25 mouse cellular contexts compared by ENCODE assay signal in the genomic region with DNA sequence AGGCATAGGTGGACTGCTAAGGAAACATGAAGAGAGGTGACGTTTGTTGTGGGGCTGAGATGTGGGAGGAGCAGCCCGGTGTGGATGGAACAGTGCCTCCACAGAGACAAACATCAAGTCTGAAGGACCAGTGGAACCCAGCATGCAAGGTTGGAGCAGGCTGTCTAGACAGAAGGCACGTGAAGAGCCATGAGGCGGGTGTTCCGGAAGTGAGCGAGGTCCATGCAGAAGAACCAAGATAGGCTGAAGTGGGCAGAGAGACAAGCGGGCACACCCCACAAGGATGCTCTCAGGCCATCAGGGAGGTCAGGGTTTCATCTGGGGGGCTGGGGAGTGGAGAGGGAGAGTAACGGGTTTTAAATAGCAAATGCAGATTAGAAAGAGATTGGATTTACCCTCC.
DNase-seq lines count a peak whose midpoint lies in the region; ATAC-seq and TF ChIP-seq lines count a peak whose summit lies in the region.
"Had no signal": no experiment of that assay in that cellular context is flagged by ENCODE, and none has a peak within 500 bp of the region (broad histone marks: within the 10 kb centered on the region; RNA-seq: fewer than 3 reads in every experiment).

No protein-coding gene starts in this region.

- H3K27ac ChIP-seq in hindbrain, embryonic 14.5 days: 0 out of 2 replicates have a peak overlapping the region, but pooled peaks have one; percentile 84
- H3K27ac ChIP-seq in hindbrain, postnatal 0 days: no peak overlapping the region
- no peak overlapping the region for H3K27ac ChIP-seq in testis, adult 2 months (ENCODE audit: control insufficient read depth, insufficient read depth, low read depth, low read length)
- H3K27ac ChIP-seq in hindbrain, embryonic 15.5 days (replicated peaks): peak overlapping the region; percentile 79; the same call in 1 of the 2 replicates
- no peak overlapping the region for H3K27ac ChIP-seq in limb, embryonic 10.5 days
- H3K27ac ChIP-seq: embryonic facial prominence, embryonic 10.5 days; heart, embryonic 15.5 days; limb, embryonic 13.5 days; liver, embryonic 12.5 days had no signal

- DNase-seq in hindbrain, embryonic 14.5 days (ENCODE audit: low spot score): no peak
- no peak for DNase-seq in hindbrain, postnatal 0 days (ENCODE audit: low spot score)
- DNase-seq in testis, postnatal 14 days (ENCODE audit: low spot score): no peak
- DNase-seq in limb, embryonic 10.5 days (ENCODE audit: low spot score): no peak
- DNase-seq: adrenal gland, postnatal 36 days; B cell, adult 2 months; cerebellum, adult 9-11 months; gastrocnemius, postnatal 14 days; heart, adult 11 months; heart, postnatal 36 days; kidney, adult 2 months; kidney, postnatal 10 days; layer of hippocampus, postnatal 36 days; lung, adult 18-20 months; lung, postnatal 10 days; thymus, postnatal 36 days had no signal

- H3K4me1 ChIP-seq in hindbrain, embryonic 14.5 days (replicated peaks; ENCODE audit: control insufficient read depth, insufficient read depth, low read length): peaks cover 52% of the 10 kb centered on the region
- H3K4me1 ChIP-seq in hindbrain, postnatal 0 days (ENCODE audit: insufficient read depth, low read length): peaks cover 19% of the 10 kb centered on the region
- no peaks in the 10 kb centered on the region for H3K4me1 ChIP-seq in testis, adult 2 months (ENCODE audit: control insufficient read depth, insufficient read depth, low read length)
- peaks cover 48% of the 10 kb centered on the region for H3K4me1 ChIP-seq in hindbrain, embryonic 15.5 days (replicated peaks)
- H3K4me1 ChIP-seq in limb, embryonic 10.5 days: no peaks in the 10 kb centered on the region
- H3K4me1 ChIP-seq: liver, embryonic 12.5 days had no signal

- TF ChIP-seq CTCF in hindbrain, postnatal 0 days (IDR thresholded peaks at IDR 0.05; ENCODE audit: low read depth): no peak
- no peak for TF ChIP-seq CTCF in testis, adult 2 months (IDR thresholded peaks at IDR 0.05; ENCODE audit: control insufficient read depth, insufficient read depth, insufficient replicate concordance, low read depth, low read length)

- 86% methylated on average over 8 of the region's 8 CpGs for WGBS in hindbrain, embryonic 14.5 days
- WGBS in hindbrain, postnatal 0 days: 80% methylated on average over 8 of the region's 8 CpGs
- WGBS in hindbrain, embryonic 15.5 days: 87% methylated on average over 8 of the region's 8 CpGs
- 93% methylated on average over 8 of the region's 8 CpGs for WGBS in limb, embryonic 10.5 days

- H3K4me2 ChIP-seq in hindbrain, embryonic 14.5 days (replicated peaks): no peak overlapping the region
- H3K4me2 ChIP-seq in hindbrain, postnatal 0 days (ENCODE audit: low read depth, low read length): no peak overlapping the region
- H3K4me2 ChIP-seq in hindbrain, embryonic 15.5 days: no peak overlapping the region
- H3K4me2 ChIP-seq: heart, embryonic 15.5 days; limb, embryonic 13.5 days; liver, embryonic 12.5 days had no signal

- no peak for ATAC-seq in hindbrain, embryonic 14.5 days (ENCODE audit: low FRiP score)
- no peak for ATAC-seq in hindbrain, postnatal 0 days
- ATAC-seq in hindbrain, embryonic 15.5 days (ENCODE audit: low FRiP score, low read depth): no peak
- no peak for ATAC-seq in megakaryocyte, adult 5-6 weeks (ENCODE audit: poor library complexity, severe bottlenecking)
- ATAC-seq: liver, embryonic 12.5 days; Patski had no signal

- no peak overlapping the region for H3K4me3 ChIP-seq in hindbrain, embryonic 14.5 days (replicated peaks; ENCODE audit: low read length)
- H3K4me3 ChIP-seq in hindbrain, postnatal 0 days (ENCODE audit: low read length): no peak overlapping the region
- peak overlapping the region; percentile 67 for H3K4me3 ChIP-seq in testis, adult 2 months (ENCODE audit: control insufficient read depth, low read depth, low read length)
- no peak overlapping the region for H3K4me3 ChIP-seq in hindbrain, embryonic 15.5 days
- H3K4me3 ChIP-seq in limb, embryonic 10.5 days: no peak overlapping the region
- H3K4me3 ChIP-seq: embryonic facial prominence, embryonic 10.5 days; heart, embryonic 15.5 days; limb, embryonic 13.5 days; liver, embryonic 12.5 days had no signal

- no peaks in the 10 kb centered on the region for H3K27me3 ChIP-seq in hindbrain, embryonic 14.5 days (ENCODE audit: control insufficient read depth, insufficient read depth, low read length)
- no peaks in the 10 kb centered on the region for H3K27me3 ChIP-seq in hindbrain, postnatal 0 days (ENCODE audit: insufficient read depth, low read length)
- no peaks in the 10 kb centered on the region for H3K27me3 ChIP-seq in testis, adult 2 months (ENCODE audit: control insufficient read depth, insufficient read depth, low read length)
- no peaks in the 10 kb centered on the region; the same call in 1 of the 2 replicates for H3K27me3 ChIP-seq in hindbrain, embryonic 15.5 days
- H3K27me3 ChIP-seq in limb, embryonic 10.5 days (ENCODE audit: low read depth, poor library complexity, severe bottlenecking): no peaks in the 10 kb centered on the region
- H3K27me3 ChIP-seq: limb, embryonic 13.5 days; liver, embryonic 12.5 days had no signal

- no peak for TF ChIP-seq POLR2A in testis, adult 2 months (IDR thresholded peaks at IDR 0.05; ENCODE audit: control insufficient read depth, low read depth, low read length)

- H3K9ac ChIP-seq in hindbrain, embryonic 14.5 days: no peak overlapping the region
- H3K9ac ChIP-seq in hindbrain, postnatal 0 days (replicated peaks; ENCODE audit: low read length): no peak overlapping the region
- no peak overlapping the region for H3K9ac ChIP-seq in hindbrain, embryonic 15.5 days
- H3K9ac ChIP-seq: heart, embryonic 15.5 days; limb, embryonic 13.5 days; liver, embryonic 12.5 days had no signal

- H3K36me3 ChIP-seq in hindbrain, embryonic 14.5 days (replicated peaks; ENCODE audit: control insufficient read depth, insufficient read depth): no peaks in the 10 kb centered on the region
- H3K36me3 ChIP-seq in hindbrain, postnatal 0 days (ENCODE audit: insufficient read depth, low read length): no peaks in the 10 kb centered on the region
- H3K36me3 ChIP-seq in testis, adult 2 months (ENCODE audit: control insufficient read depth, insufficient read depth, low read length): no peaks in the 10 kb centered on the region
- no peaks in the 10 kb centered on the region for H3K36me3 ChIP-seq in hindbrain, embryonic 15.5 days
- H3K36me3 ChIP-seq in limb, embryonic 10.5 days: no peaks in the 10 kb centered on the region
- H3K36me3 ChIP-seq: embryonic facial prominence, embryonic 10.5 days; G1E; heart, embryonic 15.5 days; limb, embryonic 13.5 days; liver, embryonic 12.5 days had no signal

- no peaks in the 10 kb centered on the region for H3K9me3 ChIP-seq in hindbrain, embryonic 14.5 days (ENCODE audit: control insufficient read depth, low read length)
- H3K9me3 ChIP-seq in hindbrain, postnatal 0 days (ENCODE audit: low read length): no peaks in the 10 kb centered on the region
- H3K9me3 ChIP-seq in hindbrain, embryonic 15.5 days: no peaks in the 10 kb centered on the region
- no peaks in the 10 kb centered on the region for H3K9me3 ChIP-seq in limb, embryonic 10.5 days (replicated peaks)
- H3K9me3 ChIP-seq: embryonic facial prominence, embryonic 10.5 days; G1E; heart, embryonic 15.5 days; limb, embryonic 13.5 days; liver, embryonic 12.5 days had no signal

Comparison
In these comparisons a context has a peak if more than half of its experiments do, and no peak if none do; other contexts are left out.
1. H3K27ac ChIP-seq: peak in hindbrain, embryonic 14.5 days (single experiment) and hindbrain, embryonic 15.5 days (single experiment); none in hindbrain, postnatal 0 days (single experiment), testis, adult 2 months (single experiment) and limb, embryonic 10.5 days (single experiment).